Mouse (Mus musculus): ENCODE results near the gene Rhobtb1. TPM values are rescaled to one million over a fixed set of nuclear protein-coding genes. Genes with fewer than 3 reads are reported as not detected.

Rhobtb1 gene
- total RNA-seq, 2 experiments from 2014 or later: 8.8 to 11.4 TPM

DNA sequence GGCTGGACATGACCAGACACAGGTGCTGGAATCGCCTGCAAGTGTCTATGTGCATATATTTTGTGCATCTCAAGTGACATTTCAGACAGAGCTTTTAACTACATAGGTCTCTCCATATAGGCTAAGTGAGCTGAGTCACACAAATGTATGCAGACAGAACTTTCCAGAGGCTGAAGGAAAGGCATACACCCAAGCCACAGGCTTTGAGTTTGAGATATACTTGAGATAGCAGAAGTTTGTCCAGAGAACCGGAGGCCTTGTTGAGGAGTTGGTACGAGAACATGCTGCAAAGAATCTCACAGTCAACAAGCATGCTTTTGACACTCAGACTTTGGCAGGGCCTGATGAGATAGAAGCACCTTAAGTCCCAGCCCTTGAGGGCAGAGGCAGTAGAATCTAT, 151.4 kb downstream of the Rhobtb1 start:
- no peak for DNase-seq
- intact Hi-C loops (cut with DNase I; ENCODE audit: low total_unique reads): no loop called here

DNA sequence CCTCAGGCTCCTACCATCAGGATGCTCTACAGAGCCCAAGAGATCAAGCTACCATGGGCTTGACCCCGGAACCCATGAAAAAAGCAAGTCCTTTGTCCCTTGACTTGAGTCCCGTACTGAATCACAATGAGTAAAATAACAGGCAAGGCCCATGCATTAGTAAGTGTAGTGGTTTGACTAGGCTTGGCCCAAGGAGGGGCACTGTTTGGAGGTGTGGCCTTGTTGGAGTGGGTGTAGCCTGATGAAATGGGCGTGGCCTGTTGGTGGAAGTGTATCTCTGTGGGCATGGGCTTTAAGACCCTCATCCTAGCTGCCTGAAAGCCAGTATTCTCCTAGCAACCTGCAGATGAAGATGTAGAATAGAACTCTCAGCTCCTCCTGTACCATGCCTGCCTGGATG, 153.6 kb downstream of the Rhobtb1 start:
- no peak for DNase-seq
- intact Hi-C loops (cut with DNase I; ENCODE audit: low total_unique reads): loop anchor here (5.0 kb wide), 1 partner anchor 118 kb away; no protein-coding TSS in a partner anchor

DNA sequence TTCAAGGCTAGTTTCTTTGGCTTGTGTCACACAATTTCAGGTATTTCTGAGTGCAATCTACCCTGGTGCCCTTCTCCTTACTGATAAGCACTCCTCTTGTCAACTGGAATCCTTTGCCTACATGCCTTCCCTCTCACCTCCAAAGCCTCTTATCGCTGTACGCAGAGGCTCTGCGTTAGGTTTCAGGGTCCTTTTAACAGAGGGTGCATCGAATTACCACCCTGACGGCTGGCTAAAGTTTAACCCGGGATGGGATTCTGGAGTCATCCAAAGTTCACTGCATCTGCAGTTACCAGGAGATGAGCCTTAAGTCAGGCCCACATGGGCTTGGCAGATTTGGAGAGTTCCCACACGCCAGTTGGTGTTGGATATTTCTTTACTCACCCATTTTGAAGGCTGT, 154.4 kb downstream of the Rhobtb1 start:
- intact Hi-C loops (cut with DNase I; ENCODE audit: low total_unique reads): loop anchor here (5.0 kb wide), 1 partner anchor 118 kb away; no protein-coding TSS in a partner anchor
- DNase-seq: no peak

DNA sequence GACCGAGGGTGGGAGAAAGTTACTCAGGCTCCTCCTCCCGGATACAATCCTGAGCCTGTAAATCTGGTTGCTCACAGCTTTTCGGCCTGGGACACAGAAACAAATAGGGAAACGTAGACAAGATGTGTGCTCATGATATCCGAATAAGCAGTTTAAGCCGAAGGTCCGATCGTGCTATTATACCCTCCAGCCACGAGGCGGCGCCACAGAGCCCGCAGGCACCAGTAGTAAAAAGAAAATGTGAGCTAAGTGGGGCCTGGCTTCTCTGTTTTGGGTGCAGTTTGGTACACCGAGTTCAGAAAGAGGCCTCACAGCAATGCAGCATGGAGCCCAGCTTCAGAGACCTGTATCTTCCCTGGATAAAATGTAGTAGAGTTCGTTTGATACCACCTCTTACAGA, 155.0 kb downstream of the Rhobtb1 start:
- DNase-seq: peak; percentile 50
- intact Hi-C loops (cut with DNase I; ENCODE audit: low total_unique reads): loop anchor here (5.0 kb wide), 1 partner anchor 119 kb away; no protein-coding TSS in a partner anchor

DNA sequence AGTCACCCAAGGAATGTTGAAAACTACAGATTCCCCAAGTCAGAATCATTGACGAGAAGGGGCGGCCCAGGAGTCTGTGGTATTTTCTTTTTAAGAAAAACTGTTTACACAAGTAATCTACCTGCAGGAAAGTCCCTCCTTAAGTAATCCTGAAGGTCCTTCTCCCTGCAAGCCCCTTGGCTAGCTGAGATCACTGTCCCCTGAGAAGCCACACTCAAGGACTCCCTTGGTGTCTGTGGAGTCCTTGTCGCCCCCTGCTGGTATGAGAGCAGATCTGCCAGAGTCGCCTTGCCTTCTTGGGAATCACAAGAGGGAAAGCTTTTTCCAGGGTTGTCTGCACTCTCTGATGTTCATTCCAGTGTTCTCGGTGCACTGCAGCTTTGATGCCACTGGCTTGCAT, 155.8 kb downstream of the Rhobtb1 start:
- intact Hi-C loops (cut with DNase I; ENCODE audit: low total_unique reads): loop anchor here (5.0 kb wide), 1 partner anchor 120 kb away; no protein-coding TSS in a partner anchor

DNA sequence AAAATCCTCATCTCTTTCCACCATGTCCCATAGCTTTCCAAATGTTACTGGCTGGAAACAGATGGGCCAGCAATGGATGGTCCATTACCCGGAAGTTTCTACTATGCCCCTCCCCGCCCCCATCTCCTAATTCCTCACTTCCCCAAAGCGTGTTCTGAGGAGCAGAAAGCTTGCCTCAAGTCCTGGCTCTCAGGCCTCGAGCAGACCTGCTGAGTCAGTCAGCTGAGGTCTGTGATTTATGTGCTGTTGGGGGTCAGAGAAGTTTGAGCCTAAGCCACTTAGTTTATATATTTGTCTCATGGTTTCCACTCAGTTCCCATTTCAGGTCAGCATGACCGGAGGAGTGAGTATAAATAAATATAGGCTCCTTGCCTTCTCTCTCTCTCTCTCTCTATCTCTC, 157.9 kb downstream of the Rhobtb1 start:
- no peak for DNase-seq
- intact Hi-C loops (cut with DNase I; ENCODE audit: low total_unique reads): loop anchor here (5.0 kb wide), 1 partner anchor 122 kb away; no protein-coding TSS in a partner anchor

More for the DNA sequence above, 155.8 kb downstream of the Rhobtb1 start:
- DNase-seq: peak; percentile 67

DNA sequence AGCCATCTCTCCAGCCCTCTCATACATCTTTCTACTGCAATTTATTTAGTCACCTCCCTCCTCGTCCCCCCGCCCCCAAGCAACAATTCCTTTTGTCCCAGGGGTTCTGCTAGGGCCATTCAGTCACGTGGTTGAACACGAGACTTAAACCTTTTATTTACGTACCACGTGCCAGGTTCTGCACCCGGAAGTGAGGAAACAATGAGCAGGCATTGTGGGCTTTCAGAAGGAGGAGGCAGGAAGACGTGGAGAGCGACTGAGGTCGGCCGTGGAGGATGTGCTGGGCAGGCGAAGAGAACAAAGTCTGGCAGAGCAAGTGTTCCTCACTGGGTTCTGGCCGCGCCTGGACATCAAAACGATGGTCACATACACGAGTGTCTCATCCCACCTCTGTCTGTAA, 160.6 kb downstream of the Rhobtb1 start:
- intact Hi-C loops (cut with DNase I; ENCODE audit: low total_unique reads): no loop called here
- DNase-seq: no peak

DNA sequence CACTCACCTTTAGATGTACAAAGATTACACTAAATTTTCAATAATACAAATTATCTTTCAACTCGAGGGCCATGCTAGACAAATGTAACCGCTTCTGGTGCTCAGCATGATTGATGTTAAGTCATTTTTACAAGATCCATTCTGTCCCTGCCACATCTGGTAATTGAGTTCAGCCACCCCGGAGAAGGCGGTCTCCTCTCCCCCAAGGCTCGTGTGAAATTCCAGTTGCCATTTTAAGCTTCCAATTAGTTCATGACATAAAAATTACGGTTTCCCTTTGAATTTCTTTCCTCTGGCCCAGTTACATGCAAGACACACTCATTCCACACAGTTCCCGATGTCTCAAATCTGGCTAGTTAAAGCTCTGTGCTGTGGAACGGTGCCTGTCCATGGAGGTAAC, 162.7 kb downstream of the Rhobtb1 start:
- intact Hi-C loops (cut with DNase I; ENCODE audit: low total_unique reads): no loop called here
- DNase-seq: no peak

DNA sequence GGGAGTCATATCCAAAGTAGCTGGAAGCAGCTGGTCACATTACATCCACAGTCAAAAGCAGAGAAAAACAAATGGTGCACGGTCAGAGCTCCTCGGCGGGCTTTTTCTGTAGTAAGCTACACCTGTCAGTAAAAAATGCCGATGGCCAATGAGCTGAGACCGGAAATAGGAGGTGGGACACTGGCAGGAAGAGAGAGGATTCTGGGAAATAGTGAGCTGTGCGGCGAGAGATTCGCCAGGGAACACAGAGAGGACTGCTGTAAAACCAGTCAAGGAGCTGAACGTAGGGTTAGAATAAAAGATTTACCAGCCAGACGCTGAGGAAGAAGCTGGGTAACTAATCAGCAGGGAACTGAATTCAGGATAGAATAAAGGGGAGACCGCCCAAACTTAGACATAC, 167.3 kb downstream of the Rhobtb1 start:
- no peak for DNase-seq
- intact Hi-C loops (cut with DNase I; ENCODE audit: low total_unique reads): no loop called here

DNA sequence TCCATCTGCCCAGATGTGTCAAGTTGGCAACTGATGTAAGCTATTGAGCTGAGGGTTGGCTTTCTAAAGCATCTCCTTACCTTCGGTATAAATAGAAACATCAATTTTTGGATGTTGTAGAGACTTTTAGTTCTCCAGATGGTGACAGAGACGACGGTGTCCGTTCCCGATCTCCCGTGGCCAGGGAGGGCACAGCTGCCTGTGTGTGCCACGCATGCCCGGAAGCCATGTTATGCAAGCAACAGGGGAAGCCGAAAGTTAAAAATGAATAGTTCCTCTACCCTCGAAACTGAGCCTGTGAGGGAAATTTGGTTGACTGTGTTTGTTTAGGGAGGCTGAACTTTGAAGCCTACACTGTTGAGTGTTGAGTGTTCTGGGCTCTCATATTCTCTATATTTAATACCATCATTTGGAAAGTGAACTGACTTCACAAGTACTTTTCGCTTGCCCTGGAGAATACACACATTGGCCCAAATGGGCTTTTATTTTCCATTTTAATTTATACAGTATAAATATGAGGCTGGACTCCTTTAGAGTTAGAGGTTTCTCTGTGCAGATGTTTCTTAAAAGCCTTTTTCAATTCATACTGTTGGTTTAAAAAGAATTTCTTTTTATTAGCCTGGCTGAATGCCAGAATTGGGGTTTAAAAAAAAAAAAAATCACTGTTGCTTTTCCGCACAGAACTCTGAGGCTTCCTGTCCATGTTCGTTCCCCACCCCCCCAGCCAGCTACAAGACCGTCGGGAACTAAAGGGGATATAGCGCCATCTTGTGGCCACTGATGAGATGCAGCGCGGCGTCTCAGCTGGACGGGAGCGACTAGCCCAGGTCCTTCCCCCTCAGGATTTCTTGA, 169.7 kb downstream of the Rhobtb1 start:
- DNase-seq: peak; percentile 86
- intact Hi-C loops (cut with DNase I; ENCODE audit: low total_unique reads): loop anchor here (10.0 kb wide), 1 partner anchor 416 kb away; no protein-coding TSS in a partner anchor

DNA sequence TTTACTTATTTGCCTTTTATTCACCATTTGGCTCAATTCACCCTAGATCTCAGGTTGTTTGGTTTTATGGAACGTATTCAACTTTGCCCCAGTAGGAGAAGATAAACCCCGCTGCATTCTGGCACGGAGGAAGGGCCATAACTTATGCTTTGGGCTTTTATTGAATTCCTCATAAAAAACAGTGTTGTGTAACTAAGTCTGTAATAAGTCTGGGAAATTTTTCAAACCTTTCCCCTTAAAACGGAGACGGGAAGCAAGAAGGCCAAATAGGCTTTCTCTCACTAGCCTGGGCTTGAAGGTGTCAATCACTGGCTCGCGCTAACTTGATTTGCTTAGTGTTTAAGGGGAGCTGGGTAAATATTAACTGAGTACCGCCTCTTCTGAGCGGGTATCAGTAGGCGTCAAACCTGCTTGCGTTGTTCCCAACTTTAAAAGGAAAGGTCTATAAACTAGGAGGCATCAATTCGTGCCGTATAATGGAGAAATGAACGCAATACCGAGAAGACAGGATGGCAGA, 170.3 kb downstream of the Rhobtb1 start:
- intact Hi-C loops (cut with DNase I; ENCODE audit: low total_unique reads): loop anchor here (10.0 kb wide), 1 partner anchor 417 kb away; no protein-coding TSS in a partner anchor
- no peak for DNase-seq

DNA sequence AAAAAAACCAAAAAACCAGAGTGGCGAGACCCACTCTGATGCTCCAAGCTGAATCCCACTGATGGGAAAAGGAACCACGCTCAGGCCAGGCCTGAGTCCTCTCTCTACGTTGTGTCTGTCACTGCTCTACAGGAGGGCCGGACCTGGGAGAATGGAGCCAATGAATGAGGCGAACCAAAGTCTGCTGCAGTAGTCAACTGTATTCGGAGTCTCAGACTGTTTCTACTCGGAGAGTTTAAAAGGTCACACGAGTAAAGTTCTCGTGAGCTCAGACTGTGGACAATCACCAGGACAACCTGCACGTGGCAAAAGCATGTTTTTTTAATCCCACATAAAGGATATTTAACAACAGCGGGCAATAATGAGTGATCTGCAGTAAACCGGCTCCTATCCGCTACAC, 172.8 kb downstream of the Rhobtb1 start:
- no peak for DNase-seq
- intact Hi-C loops (cut with DNase I; ENCODE audit: low total_unique reads): loop anchor here (10.0 kb wide), 1 partner anchor 419 kb away; no protein-coding TSS in a partner anchor

DNA sequence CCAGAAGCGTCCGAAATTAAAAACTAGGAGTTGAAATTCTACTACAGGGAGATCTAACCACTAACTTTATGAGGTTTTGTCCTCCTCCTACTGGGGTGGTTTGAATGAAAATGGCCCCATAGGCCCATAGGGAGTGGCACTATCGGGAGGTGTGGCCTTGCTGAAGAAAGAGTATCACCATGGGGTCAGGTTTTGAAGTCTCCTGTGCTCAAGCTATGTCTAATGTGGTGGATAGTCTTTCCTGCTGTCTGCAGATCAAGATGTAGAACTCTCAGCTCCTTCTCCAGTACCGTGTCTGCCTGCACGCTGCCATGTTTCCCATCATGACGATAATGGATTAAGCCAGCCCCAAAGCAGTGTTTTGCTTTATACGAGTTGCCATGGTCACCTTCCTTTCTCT, 173.6 kb downstream of the Rhobtb1 start:
- intact Hi-C loops (cut with DNase I; ENCODE audit: low total_unique reads): loop anchor here (10.0 kb wide), 1 partner anchor 420 kb away; no protein-coding TSS in a partner anchor
- no peak for DNase-seq

DNA sequence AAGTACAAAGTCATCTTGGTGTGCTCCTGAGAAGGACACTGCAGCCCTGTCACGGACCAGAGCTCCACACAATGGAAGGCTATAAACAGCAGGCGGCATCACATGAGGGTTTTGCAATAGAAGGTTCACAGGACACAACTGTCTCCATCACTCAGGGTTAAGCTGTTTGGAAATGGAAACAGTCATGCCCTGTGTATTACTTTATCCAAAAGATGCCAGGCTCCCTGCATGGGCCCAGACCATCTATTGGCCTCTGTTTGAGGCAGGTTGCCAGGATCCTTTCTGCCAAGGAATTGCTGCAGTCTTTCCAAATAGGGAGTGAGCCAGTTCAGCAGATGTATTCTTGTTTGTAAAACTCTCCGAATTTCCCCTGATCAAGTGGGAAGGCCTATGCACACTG, 175.2 kb downstream of the Rhobtb1 start:
- intact Hi-C loops (cut with DNase I; ENCODE audit: low total_unique reads): loop anchor here (10.0 kb wide), 1 partner anchor 422 kb away; no protein-coding TSS in a partner anchor
- peak; percentile 65 for DNase-seq

DNA sequence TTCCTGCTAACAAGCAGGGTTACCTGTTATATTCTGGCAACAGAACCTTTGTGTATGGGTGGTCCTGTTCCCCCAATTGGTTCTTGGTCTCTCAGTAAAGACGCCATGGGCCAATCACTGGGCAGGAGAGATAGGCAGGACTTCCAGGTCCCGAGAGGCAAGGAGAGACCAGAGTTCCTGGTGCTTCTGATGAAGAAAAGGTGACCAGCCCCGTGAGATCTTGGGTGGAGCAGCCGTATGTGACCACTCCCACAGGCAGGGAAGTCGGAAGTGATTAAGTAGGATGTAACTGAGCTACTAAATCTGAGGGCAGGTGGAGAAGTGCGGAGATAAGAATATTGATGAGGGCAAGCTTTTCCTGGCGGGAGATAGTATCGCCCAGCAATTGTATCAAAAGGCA, 176.1 kb downstream of the Rhobtb1 start:
- intact Hi-C loops (cut with DNase I; ENCODE audit: low total_unique reads): loop anchor here (10.0 kb wide), 1 partner anchor 423 kb away; no protein-coding TSS in a partner anchor

DNA sequence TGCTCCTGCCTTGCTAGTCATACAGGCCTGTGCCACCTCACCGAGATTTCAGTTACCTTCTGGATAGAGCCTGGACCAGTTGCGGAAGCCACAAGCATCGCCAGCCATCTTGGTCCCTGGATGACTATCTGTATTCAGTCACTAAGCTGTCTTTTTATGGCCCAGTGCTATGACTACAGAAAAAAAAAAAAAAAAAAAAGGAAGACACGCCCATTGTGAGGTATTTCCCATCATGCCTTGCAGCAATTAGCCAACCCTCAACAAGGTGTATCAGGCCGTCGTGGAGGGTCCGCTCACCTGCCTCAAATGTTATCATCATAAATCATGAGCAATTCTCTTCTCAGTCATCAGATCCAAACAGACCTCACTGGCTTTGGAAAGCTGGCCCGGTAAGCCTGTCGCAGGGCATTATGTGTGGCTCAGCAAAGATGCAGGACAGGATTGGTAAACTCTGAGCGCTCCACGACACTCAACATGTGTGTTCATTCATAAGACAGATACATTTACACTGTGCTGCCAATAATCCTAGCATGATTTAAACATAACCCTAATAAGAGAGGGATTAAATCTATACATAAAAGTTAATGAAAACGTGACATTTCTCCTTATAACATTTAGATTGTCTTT, 176.9 kb downstream of the Rhobtb1 start:
- no peak for DNase-seq
- intact Hi-C loops (cut with DNase I; ENCODE audit: low total_unique reads): loop anchor here (10.0 kb wide), 1 partner anchor 423 kb away; no protein-coding TSS in a partner anchor

More for the DNA sequence above, 176.1 kb downstream of the Rhobtb1 start:
- no peak for DNase-seq

DNA sequence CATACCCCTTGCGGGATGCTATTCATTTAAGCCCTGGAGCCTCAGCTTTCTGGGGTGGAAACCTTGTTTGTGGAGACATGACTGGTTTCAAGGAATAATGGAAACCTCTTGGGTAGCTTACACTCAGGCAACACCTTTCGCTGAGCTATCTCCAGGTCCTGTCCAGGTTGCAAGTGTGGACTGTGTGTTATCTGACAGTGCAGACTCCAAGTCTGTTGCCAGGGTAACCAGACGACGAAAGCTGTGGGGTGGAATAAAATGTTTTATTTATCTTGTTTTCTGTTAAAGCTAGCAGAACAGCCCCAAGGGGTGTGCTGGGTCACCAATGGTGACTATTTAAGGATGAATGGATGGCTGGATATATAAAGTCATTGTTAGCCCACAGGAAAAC, 177.4 kb downstream of the Rhobtb1 start:
- intact Hi-C loops (cut with DNase I; ENCODE audit: low total_unique reads): loop anchor here (10.0 kb wide), 1 partner anchor 424 kb away; no protein-coding TSS in a partner anchor

DNA sequence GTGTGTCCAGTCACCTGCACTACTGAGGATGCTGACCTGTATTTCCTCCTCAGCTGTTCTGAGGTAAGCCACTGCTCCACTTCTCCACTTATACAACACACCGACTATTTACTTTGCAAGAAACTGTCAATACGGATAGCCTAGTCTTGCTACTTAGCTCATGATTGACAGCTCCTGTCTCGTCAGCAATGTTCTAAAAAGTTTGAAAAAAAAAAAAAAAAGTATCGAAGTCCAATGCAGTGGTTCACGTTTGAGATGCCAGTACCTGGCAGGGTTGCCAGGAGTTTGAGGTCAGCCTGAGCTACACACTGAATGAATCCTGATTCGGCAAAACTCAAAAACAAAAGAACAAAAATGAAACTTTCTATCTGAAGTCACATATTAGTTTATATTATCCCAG, 180.0 kb downstream of the Rhobtb1 start:
- no peak for DNase-seq
- intact Hi-C loops (cut with DNase I; ENCODE audit: low total_unique reads): no loop called here

More for the DNA sequence above, 177.4 kb downstream of the Rhobtb1 start:
- DNase-seq: no peak

DNA sequence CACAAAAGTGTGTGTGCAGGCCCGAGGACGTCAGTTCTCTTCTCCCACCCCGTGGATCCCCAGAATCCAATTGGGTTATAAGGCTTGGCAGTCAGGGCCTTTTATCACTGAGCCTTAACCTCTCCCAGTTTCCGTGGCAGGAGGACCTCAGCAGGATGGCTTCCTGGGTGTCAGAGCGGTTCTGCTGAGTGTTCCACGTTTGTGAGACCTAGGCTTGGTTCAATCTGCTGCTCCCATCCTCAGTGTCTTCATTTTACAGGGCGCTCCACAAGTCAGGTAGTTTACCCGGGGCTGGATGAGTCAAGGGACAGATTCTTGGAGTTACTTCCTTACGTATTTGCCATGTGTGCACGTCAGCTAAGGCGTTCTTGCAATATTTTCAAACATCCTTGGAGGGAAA, 182.0 kb downstream of the Rhobtb1 start:
- DNase-seq: no peak
- intact Hi-C loops (cut with DNase I; ENCODE audit: low total_unique reads): no loop called here
